Mouse (Mus musculus) gastrocnemius, adult 8-10 months (tissue): Measurements from ENCODE around the gene Irf3. TPM values are rescaled to one million over a fixed set of nuclear protein-coding genes. Genes with fewer than 3 reads are reported as not detected.

ENCODE experiments used
- DNase-seq, 2 experiments: peaks; one replicate each; pipeline ENCODE4 v3.0.0; 2022; ENCODE audit warnings: low spot score in 2 of 2
- total RNA-seq, 4 experiments: library from RNA; stranded (reverse); gene quantifications; 2 replicates each; pipeline ENCODE4 v1.2.4; 2022

Gene Irf3
- total RNA-seq, 4 experiments from 2014 or later = 13.5 to 22.2 (median 17.9) TPM

DNA sequence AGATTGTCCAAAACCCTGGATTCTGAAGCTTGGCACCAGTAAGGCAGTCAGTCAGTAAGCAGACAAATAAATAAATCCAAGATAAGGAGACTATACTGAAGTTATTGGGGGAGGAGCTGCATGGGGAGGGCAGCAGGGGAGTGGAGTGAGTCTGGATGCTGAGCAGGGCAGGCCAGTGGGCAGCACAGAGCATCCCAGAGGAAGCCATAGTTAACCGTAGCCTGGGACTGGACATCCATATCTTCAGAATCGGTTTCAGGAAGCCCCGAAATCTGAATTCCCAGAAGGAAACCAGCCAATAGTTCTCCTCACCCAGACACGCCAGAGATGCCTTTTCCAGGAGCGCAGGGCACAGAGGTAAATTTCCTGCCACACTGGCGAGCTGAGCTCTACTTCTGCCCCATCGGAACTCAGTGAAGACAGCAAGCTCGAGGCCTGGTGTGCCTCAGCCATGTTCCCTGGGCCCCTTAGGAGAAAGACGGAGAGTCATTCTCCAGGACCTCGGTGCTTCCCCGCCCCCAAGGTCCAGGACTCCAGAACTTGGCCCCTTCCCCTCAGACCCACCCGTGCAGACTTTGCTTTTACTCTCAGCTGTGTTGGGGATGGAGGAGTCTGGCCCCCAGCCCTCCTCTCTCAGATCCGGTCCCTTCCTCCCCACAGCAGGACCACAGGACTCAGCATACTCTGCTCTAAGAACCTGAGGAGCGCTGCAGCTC is 23.9 kb upstream of the Irf3 start:
- DNase-seq = no peak

DNA sequence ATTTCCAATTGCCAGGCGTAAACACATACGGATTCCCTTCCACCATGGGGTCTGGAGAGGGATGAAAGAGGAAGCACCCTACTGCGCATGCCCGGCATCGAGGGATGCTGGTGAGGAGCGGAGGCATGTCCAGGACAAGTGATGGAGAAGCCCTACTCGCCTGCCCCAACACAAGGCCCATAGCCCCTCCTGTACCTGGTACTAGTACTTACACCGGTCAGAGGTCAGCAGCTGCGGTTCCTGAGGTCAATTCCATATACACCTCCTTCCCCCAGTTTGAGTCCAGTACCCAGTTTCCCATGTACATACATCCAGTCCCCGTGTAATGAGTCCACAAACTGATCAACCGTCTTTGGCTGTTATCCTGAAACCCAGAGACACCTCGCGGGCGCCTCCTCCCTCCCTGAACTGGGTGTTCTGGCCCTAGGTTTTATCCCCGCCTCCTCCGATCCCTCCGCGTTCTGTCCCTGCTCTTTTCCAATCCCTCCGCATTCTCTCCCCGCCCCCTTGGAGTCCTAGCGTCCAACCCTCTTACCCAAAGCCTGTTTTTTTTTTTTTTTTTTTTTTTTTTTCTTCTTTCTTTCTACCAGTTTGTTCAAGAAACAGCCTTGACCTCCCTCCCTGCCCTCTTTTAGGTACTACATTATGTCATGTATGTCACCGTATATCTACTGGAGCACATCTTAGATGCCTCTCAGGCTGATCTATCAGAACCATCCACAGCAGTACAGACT is 22.9 kb upstream of the Irf3 start, which contains the start of gene Cpt1c:
Cpt1c (minus strand) TSS at position 469 of the 734 bp plus-strand sequence.
- peak; percentile 45 to 66 for DNase-seq

- no peak for DNase-seq
Measured at GRCm38 (mm10) chr7:44975117-44975419, 22.4 kb upstream of the Irf3 start.

- no peak for DNase-seq
Measured at GRCm38 (mm10) chr7:44978300-44978699, 19.1 kb upstream of the Irf3 start.

- DNase-seq = no peak
Measured at GRCm38 (mm10) chr7:44981539-44981938, 15.9 kb upstream of the Irf3 start.

DNA sequence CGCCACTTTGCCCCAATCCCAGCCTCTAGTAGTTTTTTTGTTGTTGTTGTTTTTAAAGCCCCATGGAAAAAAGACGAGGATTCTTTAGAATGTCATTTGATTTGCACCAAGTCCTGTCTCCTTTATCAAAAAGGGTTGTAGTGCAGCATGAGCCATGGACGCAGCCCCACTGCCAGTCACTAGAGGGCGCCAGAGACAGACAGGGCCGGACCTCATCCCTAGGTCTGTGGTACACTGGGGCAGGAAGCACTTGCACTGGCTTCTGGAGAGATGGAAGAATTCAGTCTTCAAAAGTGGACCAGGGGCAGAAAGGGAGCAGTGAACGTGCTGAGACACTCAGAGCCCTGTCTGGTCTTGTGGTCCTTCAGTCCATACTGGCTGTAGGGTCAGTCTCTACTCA is 14.4 kb upstream of the Irf3 start:
- DNase-seq = peak; percentile 81 to 82

DNA sequence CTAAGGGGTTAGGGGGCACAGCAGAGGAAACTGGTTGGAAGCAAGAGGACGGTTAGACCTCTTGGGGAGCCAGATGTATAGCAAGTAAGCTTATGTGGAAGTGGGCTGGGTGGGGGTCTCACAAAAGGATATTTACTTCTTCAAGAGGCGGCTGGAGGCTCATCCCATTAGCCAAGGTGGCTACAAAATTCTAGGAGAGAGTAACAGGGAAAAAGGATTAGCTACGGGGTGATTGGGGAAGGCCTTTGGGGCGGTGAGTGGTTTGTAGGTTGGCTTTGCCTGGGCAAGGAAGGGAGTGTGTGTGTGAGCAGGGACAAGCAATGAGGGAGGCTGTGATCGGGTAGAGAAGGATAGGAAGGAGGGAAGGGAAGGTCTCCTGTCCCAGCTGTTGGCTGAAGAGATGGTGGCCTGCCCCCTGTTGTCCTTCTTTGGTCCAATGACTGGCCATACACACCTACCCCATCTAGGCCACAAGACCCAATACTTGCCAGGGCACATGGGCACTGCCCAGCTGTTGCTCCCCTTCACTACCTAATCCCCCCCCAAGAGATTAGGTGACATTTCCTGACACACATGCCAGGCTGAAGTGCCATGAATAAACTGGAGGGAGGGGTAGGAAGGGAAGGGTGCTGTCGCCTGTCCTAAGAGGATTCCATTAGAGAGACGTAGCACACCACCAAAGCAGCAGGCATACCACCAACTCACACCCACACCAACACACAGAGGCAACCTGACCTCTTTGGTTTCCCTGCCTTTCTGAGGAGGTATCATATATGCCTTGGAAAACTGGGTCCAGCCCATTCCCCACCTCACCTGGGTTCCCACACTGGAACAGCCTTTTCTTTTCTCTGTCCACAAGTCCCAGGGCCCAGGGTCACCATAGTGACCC is 13.3 kb upstream of the Irf3 start:
- DNase-seq = peak in 1 of 2 experiments; percentile 70

- no peak for DNase-seq
Measured at GRCm38 (mm10) chr7:44984833-44985164, 12.6 kb upstream of the Irf3 start.

- peak; percentile 56 to 73 for DNase-seq
Measured at GRCm38 (mm10) chr7:44985595-44986191, 11.8 kb upstream of the Irf3 start.

DNA sequence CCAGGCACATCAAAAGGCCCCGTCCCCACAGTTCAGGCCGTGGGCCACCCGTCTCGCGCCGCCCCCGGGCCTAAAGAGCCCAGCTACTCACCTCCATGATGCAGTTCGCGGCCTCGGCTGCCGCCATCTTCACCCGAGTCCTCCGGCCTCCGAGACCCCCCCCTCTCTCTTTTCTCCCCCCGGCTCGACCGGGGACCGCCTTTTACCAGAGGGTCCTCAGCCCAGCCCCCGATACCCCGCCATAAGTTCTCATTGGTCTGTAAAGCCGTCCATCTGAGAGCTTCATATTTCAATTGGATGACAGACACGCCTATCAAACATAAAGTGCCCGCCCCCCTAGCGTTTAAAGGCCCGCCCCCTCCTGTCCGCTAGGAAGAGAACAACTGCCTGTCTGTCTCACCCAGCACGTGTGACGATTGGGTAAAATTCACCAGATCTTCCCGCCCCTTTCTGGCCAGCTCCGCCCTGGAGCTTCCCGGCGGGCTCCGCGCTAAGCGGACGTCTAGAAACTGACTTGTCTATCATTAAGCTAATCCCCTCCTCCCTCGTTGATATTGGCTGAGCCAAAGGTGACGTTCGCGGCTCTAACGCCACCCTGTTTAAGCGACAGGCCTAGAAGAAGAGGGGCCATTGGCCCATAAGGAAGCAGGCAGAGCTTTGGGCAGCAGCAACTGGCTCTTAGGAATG is 11.1 kb upstream of the Irf3 start, which contains the start of gene Prmt1:
Prmt1 (minus strand) TSS at position 377 of the 687 bp plus-strand sequence.
- peak; percentile 98 to 99 for DNase-seq

DNA sequence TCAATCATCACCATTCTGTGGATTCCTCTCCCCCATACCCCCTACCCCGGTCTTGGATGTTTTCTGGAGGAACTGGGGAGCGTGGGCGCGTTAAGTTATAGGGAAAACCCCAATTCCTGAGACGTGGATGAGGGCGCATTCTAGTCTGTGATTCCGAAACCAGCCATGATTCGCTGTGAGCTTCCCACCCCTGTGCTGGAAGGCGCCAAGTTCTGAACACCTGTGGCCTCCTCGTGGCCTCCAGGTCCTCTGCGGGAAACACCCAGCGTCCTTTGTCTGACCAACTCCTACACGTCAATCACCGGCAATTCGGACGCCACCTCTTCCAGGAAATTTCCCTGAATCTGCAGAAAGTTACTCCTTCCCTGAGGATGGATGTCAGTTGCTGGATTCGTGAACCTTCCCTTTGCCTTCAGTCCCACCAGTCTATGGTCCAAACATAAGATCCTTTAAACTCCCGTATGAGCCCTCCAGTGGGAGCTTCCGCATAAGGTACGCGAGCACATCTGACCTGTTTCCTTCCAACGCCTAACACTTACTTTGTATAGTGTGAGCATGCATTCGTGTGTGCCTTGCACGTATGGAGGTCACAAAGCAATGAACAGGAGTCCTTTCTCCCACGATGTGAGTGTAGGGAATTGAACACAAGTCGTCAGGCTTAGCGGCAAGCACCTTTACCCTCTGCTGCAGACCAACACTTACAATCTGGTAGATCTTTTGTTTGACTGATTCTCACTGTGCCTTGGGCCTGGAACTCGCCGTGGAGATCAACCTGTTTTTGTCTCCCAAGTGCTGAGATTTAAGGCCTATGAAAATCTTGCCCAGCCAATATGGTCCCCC is 10.3 kb upstream of the Irf3 start:
- no peak for DNase-seq

GRCm38 (mm10) chr7:44996672-44997071 is 776 bp upstream of the Irf3 start:
- no peak for DNase-seq

DNA sequence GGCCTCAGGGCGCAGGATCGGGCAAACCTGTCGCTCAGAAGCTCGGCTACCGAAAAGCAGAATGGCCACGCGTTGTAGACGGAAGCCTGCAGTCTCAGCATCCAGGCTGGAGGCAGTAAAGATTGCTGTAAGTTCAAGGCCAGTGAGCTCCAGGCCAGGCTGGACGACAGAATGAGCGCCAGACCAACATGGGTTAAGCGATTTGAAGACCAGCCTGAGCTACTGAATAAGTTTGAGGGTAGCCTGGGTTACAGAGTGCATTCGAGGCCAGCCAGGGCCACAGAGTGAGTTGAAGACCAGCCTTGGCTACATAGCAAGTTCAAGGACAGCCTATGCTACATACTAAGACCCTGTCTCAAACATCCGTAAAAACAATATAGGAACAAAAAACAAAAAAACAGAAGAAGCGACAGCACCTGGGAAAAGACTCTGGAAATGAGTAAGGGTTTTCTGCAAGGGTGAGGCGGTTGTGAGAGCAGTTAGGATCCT is 536 bp downstream of the Irf3 start:
- DNase-seq = no peak

DNA sequence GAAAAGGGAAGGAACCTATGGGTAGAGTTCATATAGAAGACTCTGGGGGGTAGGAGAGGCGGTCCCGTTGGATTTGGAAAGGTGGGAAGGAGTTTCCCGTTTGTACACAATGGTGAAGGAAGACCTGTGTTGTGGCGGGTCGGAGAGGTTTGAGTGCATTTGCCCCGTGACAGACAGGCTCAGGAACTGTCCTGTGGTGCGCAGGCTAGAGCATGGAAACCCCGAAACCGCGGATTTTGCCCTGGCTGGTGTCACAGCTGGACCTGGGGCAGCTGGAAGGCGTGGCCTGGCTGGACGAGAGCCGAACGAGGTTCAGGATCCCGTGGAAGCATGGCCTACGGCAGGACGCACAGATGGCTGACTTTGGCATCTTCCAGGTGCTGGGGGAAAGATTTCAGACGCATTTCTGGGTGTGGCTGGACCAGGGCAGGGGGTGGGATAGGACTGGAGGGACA is 1.1 kb downstream of the Irf3 start, which contains the start of gene Bcl2l12:
Bcl2l12 (minus strand) TSS at position 212 of the 455 bp plus-strand sequence.
- DNase-seq = peak in 1 of 2 experiments; percentile 51

GRCm38 (mm10) chr7:44999753-45000152 is 2.3 kb downstream of the Irf3 start:
- no peak for DNase-seq

- no peak for DNase-seq
Measured at GRCm38 (mm10) chr7:45000539-45001114, 3.2 kb downstream of the Irf3 start.

- no peak for DNase-seq
Measured at GRCm38 (mm10) chr7:45002440-45002839, 5.0 kb downstream of the Irf3 start.

GRCm38 (mm10) chr7:45004546-45004945 is 7.1 kb downstream of the Irf3 start:
- no peak for DNase-seq

DNA sequence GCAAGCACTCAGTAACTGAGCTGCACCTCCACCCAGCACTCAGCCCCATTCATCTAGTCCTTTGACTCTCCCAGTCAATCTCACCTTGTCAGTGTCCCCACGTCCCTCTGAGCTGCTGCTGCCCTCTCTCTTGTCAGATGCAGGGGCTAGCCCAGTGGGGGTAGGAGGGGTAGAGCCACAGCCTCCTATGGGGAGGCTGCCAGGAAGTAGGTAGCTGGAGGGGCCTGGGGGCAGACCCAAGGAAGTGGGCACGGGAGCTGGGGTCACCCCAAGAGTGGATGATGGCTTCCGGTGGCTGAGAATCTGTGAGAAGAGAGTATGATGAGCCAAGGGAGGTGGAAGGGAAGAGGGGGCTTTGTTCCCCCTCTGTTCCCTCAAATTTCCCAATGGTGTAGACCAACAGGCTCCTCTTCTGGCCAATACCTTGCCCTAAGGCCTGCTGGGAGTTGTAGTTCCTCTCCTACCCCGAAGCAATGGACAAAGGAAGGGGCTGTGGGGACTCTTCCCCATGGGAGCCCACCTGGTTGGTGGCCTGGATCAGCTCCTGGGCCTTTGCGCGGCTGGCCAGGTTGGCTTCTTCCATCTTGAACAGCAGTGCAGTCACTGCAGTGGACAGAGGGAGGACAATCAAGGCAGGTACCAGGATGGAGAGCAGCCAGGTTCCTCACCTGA is 8.0 kb downstream of the Irf3 start:
- no peak for DNase-seq
